ENCODE assay signal across 1 mouse cellular context in the genomic region with DNA sequence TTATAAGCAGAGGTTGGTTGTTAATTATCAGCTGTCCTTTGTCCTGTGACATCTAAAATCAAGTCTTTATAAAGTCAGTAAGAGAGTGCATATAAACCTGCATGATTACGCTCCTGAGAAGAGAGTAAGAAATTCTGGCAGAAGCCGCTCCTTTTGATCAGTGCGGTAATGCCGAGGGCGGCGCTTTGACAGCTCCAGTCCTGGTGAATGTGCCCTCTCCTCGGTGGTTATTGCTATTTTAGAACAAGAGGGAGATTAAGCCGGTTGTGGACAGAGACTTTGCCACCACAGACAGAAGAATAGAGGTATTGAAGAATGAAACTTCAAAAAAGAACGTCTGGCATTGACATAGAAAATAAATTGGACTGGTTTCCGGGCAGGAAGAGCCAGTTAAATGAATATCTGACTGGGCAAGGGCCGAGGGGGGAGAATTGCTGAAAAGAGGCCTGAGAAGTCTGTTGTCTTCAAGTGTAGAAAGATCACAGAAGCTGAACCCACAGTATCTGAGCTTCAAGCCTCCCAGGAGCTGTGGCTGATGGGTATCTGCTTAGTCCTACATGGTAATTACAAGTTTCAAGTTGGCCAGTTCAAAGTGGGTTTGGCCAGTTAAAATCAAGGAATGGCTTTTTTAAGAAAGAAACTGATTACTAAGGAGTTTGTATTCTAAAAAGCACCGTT.
A peak's percentile ranks its signal among the peaks of the same experiment; 100 is the strongest.
TF ChIP-seq lines count a peak whose summit lies in the region.

No protein-coding gene starts in this region.

TF ChIP-seq in CH12.LX, 34 proteins besides CTCF, POLR2A, EP300 and RAD21 (continued from another document):
- 0 out of 2 replicates have a peak, but pooled peaks have one; percentile 5 for TF ChIP-seq MAFK (IDR thresholded peaks at IDR 0.05; ENCODE audit: insufficient replicate concordance, low read length)
- TF ChIP-seq MEF2A (IDR thresholded peaks at IDR 0.05; ENCODE audit: borderline replicate concordance, low read depth, low read length): no peak
- no peak for TF ChIP-seq ZMIZ1 (IDR thresholded peaks at IDR 0.05; ENCODE audit: low read depth, low read length)
- TF ChIP-seq JUN (IDR thresholded peaks at IDR 0.05; ENCODE audit: insufficient read depth, low read depth, low read length): no peak
- no peak for TF ChIP-seq HCFC1 (IDR thresholded peaks at IDR 0.05; ENCODE audit: low read depth, low read length)
TF ChIP-seq in CH12.LX: peak in this region for 1.
